Mouse (Mus musculus) E14TG2a.4 (cell line): ENCODE results near the gene Ncapd2.

Experiments
- CTCF ChIP-seq: conservative IDR thresholded peaks from 2 replicates; pipeline ENCODE4 v1.5.1; 2014; ENCODE audit warnings: low read length
- NANOG ChIP-seq: IDR thresholded peaks from 2 replicates; pipeline ENCODE4 v1.6.1; 2014; ENCODE audit warnings: borderline replicate concordance, low read length, mixed read lengths
- POU5F1 ChIP-seq: IDR thresholded peaks from 2 replicates; pipeline ENCODE4 v1.6.1; 2014; ENCODE audit warnings: low read length, borderline replicate concordance

DNA sequence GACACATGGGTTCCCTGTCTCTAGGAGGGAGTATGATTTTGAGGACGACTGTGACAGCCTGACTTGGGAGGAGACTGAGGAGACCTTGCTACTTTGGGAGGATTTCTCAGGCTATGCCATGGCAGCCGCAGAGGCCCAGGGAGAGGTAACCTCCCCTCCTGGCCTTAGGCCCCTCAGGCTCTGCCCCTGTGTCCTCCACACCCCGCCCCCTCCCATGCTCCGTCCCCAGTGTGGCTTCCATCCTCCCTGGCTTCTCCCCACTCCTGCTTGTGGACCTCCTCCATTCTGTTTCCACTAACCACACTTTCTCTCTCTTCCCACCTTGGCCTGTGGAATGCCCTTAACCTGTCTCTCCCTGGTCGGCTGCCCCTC, 38.5 kb downstream of the Ncapd2 start:
- TF ChIP-seq CTCF: no peak
- TF ChIP-seq POU5F1: no peak
- no peak for TF ChIP-seq NANOG
